Mouse (Mus musculus) liver, embryonic 13.5 days (tissue): ENCODE data around the gene Nebl. TPM values are rescaled to one million over a fixed set of nuclear protein-coding genes. Genes with fewer than 3 reads are reported as not detected.

Experiments used
- ATAC-seq: fragments of 200-750 bp; cut with Nextera tagmentation; 2 replicates; pipeline ENCODE4 v1.8.0; 2017; ENCODE audit warnings: low read depth, mild to moderate bottlenecking, moderate number of reproducible peaks, moderate library complexity
- DNase-seq: peaks from one replicate; pipeline ENCODE4 v3.0.0; 2022
- H3K27ac ChIP-seq: fragments of 300-500 bp; sonication (generic); 2 replicates; pipeline ENCODE4 v1.5.1; 2015; ENCODE audit warnings: moderate library complexity, mild to moderate bottlenecking, inconsistent platforms
- H3K27me3 ChIP-seq: fragments of 300-500 bp; sonication (generic); 2 replicates; pipeline ENCODE4 v1.6.1; 2015; ENCODE audit warnings: mild to moderate bottlenecking, inconsistent platforms
- H3K36me3 ChIP-seq: fragments of 300-500 bp; sonication (generic); 2 replicates; pipeline ENCODE4 v1.6.1; 2015; ENCODE audit warnings: mild to moderate bottlenecking, inconsistent platforms
- H3K4me1 ChIP-seq: fragments of 300-500 bp; sonication (generic); replicated peaks from 2 replicates; pipeline ENCODE4 v1.6.1; 2015; ENCODE audit warnings: inconsistent platforms
- H3K4me2 ChIP-seq: fragments of 300-500 bp; sonication (generic); 2 replicates; pipeline ENCODE4 v1.6.1; 2015; ENCODE audit warnings: inconsistent platforms, mild to moderate bottlenecking, moderate library complexity
- H3K4me3 ChIP-seq: fragments of 300-500 bp; sonication (generic); replicated peaks from 2 replicates; pipeline ENCODE4 v1.5.1; 2015; ENCODE audit warnings: mild to moderate bottlenecking, inconsistent platforms
- H3K9ac ChIP-seq: fragments of 300-500 bp; sonication (generic); 2 replicates; pipeline ENCODE4 v1.6.1; 2015; ENCODE audit warnings: mild to moderate bottlenecking, inconsistent platforms
- H3K9me3 ChIP-seq: fragments of 300-500 bp; sonication (generic); replicated peaks from 2 replicates; pipeline ENCODE4 v1.6.1; 2016; ENCODE audit warnings: inconsistent platforms
- WGBS: fragments of 180-500 bp; shearing (Covaris S2); methylation state at CpG from one replicate; pipeline ENCODE4 v1.1.7; 2015; ENCODE audit not compliant: insufficient replicate concordance; 5-methylcytosine and 5-hydroxymethylcytosine counted together
- polyA plus RNA-seq: library from polyadenylated mRNA; unstranded; fragments of >200 nt; fragmentation: Nextera tagmentation; extraction: Ambion mirVana; gene quantifications from 2 replicates; pipeline ENCODE4 v1.2.1, GENCODE M21; 2015

Nebl gene
- polyA plus RNA-seq, 1 experiment from 2014 or later: 0.33 TPM

DNA sequence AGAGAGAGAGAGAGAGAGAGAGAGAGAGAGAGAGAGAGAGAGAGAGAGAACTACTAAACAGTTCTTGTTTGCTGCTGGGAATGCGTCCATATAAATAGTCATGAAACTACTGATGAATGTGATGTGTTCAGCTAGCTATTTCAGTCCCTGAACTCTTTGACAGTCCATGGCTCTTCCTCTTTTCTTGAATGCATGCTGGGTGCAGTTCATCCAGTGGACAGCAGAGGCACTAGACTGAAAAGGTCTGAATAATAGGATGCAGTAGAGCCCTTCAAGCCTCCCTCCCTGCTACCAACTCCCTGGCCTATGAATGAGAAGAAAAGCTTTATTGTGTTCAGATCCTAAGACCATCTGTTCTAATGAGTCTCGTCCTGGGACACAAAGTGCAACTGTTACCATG lies 223.9 kb downstream of the Nebl start:
- ATAC-seq: no peak
- no peaks in the 10 kb centered on the region for H3K36me3 ChIP-seq
- DNase-seq: no peak
- no peak overlapping the region for H3K9ac ChIP-seq
- no peak overlapping the region for H3K4me2 ChIP-seq
- WGBS: 61% methylated on average over 2 of the region's 2 CpGs
- H3K9me3 ChIP-seq: no peaks in the 10 kb centered on the region
- H3K4me1 ChIP-seq: no peaks in the 10 kb centered on the region
- no peak overlapping the region for H3K4me3 ChIP-seq
- H3K27me3 ChIP-seq: no peaks in the 10 kb centered on the region
- H3K27ac ChIP-seq: no peak overlapping the region

DNA sequence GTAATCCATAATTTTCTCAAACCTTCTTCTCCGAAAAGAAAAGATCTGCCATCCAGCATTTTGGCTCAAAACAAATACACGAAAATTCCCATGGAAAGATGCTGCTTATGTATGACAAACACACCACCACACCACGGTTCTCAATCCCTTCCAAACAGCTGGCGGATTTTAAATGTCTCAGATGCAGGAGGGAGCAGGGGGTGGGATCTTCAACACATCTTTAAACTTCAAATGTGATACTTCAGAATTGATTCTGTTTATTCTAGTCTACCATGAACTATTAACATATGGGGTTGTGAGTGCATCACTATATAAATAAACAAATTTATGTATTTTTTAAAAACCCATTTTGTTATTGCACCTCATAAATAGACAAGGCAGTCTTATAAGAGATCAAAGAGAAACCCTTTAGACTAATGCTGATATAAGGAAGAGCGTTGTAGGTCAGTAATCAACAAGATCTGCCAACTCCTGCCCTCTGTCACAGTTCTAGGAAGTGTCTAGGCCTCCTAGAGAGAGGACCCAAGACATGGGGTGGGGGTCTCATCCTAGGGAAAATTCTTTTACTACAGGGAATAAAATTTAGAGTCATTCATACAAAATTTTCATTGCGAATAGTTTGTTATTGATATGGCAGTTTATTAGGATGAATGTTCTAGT lies 227.0 kb downstream of the Nebl start:
- Histone ChIP-seq H3K36me3 (no peaks in the 10 kb centered on the region), H3K9me3 (no peaks in the 10 kb centered on the region), H3K27ac (no peak overlapping the region), H3K27me3 (no peaks in the 10 kb centered on the region), H3K4me1 (no peaks in the 10 kb centered on the region), H3K4me2 (no peak overlapping the region), H3K4me3 (no peak overlapping the region), H3K9ac (no peak overlapping the region)
- 58% methylated on average over 6 of the region's 6 CpGs for WGBS
- ATAC-seq: no peak
- DNase-seq: no peak

DNA sequence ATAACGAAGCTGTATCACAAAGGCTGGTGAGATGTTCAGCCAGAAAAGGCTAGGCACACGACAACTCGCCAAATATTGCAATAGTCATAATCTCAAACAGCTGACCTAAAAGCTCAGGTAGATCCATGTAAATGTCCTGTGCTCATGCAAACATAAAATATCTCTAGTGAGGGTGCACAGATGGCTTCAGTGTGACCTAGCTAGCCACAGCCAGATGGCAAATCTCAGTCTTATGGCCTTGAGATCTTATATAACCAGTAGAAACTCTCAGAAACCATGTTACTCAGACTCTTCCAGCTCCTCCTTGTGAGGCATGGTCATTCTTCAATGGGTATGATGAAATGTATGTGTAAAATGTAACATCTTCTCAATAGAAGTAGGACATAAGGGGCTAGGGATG lies 230.2 kb downstream of the Nebl start:
- 68% methylated on average over 3 of the region's 3 CpGs for WGBS
- H3K36me3 ChIP-seq: no peaks in the 10 kb centered on the region
- H3K4me1 ChIP-seq: no peaks in the 10 kb centered on the region
- no peak for ATAC-seq
- H3K4me3 ChIP-seq: no peak overlapping the region
- H3K9ac ChIP-seq: no peak overlapping the region
- H3K27ac ChIP-seq: no peak overlapping the region
- no peaks in the 10 kb centered on the region for H3K27me3 ChIP-seq
- no peak overlapping the region for H3K4me2 ChIP-seq
- DNase-seq: no peak
- H3K9me3 ChIP-seq: no peaks in the 10 kb centered on the region

DNA sequence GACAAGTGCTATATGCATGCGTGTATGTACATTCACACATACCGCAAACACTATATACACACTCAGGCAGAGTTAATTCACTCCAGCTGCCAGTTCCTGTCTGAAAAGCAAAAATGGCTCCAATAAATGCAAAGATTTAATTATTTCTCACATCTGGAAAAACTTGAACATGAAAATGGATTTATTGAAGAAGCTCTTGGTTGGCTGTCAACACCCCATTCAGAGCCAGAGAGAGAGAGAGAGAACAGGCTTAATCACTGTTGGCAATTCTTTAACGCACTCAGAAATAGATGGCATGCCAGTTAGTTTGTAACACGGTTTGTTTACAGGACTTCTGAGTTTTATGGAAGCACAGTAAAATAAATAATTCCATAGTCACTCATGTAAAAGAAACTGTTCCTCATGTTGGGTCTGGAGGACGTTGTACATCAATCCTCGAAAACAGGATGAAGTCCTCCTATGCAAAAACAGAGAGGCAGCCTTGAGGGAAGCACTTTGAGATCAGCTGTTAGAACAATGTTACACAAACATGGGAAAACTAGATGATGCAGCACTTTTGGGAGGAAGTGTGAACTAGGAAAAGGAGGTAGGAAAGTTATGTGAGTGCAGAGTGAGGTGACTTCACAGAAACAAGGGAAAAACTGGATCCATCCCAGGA lies 265.6 kb downstream of the Nebl start:
- Histone ChIP-seq H3K4me1 (no peaks in the 10 kb centered on the region), H3K27ac (no peak overlapping the region), H3K36me3 (no peaks in the 10 kb centered on the region), H3K27me3 (no peaks in the 10 kb centered on the region), H3K9ac (no peak overlapping the region), H3K4me3 (no peak overlapping the region), H3K9me3 (no peaks in the 10 kb centered on the region), H3K4me2 (no peak overlapping the region)
- DNase-seq (no peak), ATAC-seq (no peak)
- 62% methylated on average over 6 of the region's 6 CpGs for WGBS

DNA sequence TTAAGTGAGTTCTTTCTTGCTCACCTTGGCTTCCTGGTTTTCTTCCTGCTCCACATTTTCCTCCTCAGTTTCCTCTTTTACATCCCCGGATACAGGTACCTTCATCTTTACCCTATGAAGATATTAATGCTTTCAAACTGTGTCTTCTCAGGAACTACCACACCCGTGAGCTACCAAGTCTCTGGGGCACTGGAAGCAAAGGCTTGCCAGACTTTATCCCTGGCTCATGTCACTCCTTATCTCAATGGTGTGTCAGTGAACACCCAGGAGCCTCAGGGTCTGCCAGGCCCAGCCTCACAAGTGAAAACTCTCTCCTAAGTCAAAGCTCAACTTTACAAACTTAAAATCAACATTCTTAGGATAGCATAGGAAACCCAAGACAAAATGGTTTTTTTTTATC lies 270.8 kb downstream of the Nebl start:
- Histone ChIP-seq H3K36me3 (no peaks in the 10 kb centered on the region), H3K27ac (no peak overlapping the region), H3K27me3 (no peaks in the 10 kb centered on the region), H3K4me2 (no peak overlapping the region), H3K4me1 (no peaks in the 10 kb centered on the region), H3K4me3 (no peak overlapping the region), H3K9me3 (no peaks in the 10 kb centered on the region), H3K9ac (no peak overlapping the region)
- WGBS: 40% methylated on average over 2 of the region's 2 CpGs
- ATAC-seq (no peak), DNase-seq (no peak)

DNA sequence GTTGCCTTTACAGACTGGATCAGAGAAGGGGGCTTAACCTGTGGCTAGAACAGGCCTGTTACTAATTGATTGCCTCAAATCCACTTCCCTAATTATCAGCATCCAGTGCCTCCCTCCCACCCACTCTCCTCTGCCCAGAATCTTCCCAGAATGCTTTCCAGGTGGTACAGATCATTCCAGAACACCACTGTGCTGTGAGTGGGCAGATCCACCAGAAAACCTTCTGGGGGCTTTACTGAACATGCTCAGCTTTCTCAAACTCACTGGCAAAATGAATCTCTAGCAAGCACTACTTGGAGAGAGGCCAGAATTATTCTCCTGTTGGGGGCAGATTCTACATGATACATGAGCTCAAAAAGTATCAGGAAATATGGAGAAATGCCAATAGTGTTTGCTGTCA lies 277.6 kb downstream of the Nebl start:
- no peak overlapping the region for H3K27ac ChIP-seq
- H3K9ac ChIP-seq: no peak overlapping the region
- ATAC-seq (no peak), DNase-seq (no peak)
- no peaks in the 10 kb centered on the region for H3K9me3 ChIP-seq
- H3K4me1 ChIP-seq: no peaks in the 10 kb centered on the region
- no peak overlapping the region for H3K4me3 ChIP-seq
- no peaks in the 10 kb centered on the region for H3K36me3 ChIP-seq
- no peak overlapping the region for H3K4me2 ChIP-seq
- no peaks in the 10 kb centered on the region for H3K27me3 ChIP-seq

DNA sequence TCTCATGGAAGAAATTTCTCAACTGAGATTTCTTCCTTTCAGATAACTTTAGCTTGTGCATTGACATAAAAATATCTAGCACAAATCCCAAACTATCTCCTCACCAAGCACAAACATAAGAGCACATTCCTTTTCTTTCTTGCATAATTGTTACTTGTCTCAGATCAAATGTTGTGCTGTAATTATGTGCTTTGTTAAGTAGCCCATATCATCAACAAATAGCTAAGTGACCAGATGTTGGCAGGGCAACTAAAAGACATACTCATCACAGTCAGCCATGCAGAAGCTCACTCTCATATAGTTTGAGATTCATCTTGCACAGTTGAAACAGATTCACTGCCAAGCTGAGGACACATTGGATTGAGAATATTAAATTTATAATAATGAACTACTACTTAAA lies 282.9 kb downstream of the Nebl start:
- no peaks in the 10 kb centered on the region for H3K36me3 ChIP-seq
- no peak overlapping the region for H3K9ac ChIP-seq
- no peak overlapping the region for H3K4me2 ChIP-seq
- DNase-seq: no peak
- H3K4me1 ChIP-seq: no peaks in the 10 kb centered on the region
- no peak for ATAC-seq
- no peak overlapping the region for H3K27ac ChIP-seq
- no peaks in the 10 kb centered on the region for H3K9me3 ChIP-seq
- H3K27me3 ChIP-seq: no peaks in the 10 kb centered on the region
- no peak overlapping the region for H3K4me3 ChIP-seq

DNA sequence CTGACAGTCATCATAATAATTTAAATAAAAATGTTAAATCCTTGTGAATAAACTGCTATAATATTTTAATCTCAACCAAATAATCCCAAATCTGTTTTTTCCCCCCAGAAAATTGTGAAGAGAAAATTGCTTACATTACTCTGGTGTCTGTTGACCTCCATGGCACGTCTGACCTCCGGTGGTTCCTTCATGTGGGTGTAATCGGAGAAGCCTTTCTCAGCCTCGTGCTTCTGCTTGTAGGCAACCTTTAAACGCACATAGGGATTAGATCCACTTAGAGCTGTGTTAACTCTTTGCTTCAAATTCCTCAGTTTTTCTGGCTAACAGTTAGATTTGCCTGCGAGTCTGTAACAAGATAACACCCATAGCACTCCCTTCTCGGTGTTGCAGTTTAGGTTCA lies 287.7 kb downstream of the Nebl start:
- Histone ChIP-seq H3K27ac (no peak overlapping the region), H3K9me3 (no peaks in the 10 kb centered on the region), H3K27me3 (no peaks in the 10 kb centered on the region), H3K4me3 (no peak overlapping the region), H3K4me1 (no peaks in the 10 kb centered on the region), H3K9ac (no peak overlapping the region), H3K4me2 (no peak overlapping the region), H3K36me3 (no peaks in the 10 kb centered on the region)
- WGBS: 43% methylated on average over 7 of the region's 7 CpGs
- no peak for ATAC-seq
- DNase-seq: no peak

DNA sequence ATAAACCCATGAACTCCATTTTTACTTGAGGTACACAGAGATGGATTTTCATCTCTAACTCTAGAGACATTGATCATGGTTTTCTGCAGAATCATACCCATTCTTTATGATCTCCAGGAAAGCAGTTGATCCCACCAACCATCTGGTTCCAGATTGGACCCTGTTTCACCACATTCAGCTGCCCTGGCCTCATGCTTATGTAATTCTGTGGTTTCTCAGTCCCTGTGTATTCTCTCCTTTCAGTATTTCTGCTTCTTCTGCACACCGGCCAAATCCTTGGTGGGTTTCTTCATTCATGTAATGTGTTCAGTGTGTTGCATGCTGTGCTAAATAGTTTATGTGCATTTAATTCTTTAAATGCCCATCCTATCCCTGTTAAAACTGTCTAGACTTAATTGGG lies 292.9 kb downstream of the Nebl start:
- no peak for DNase-seq
- Histone ChIP-seq H3K4me3 (no peak overlapping the region), H3K27ac (no peak overlapping the region), H3K9me3 (no peaks in the 10 kb centered on the region), H3K4me1 (no peaks in the 10 kb centered on the region), H3K4me2 (no peak overlapping the region), H3K9ac (no peak overlapping the region), H3K36me3 (no peaks in the 10 kb centered on the region), H3K27me3 (no peaks in the 10 kb centered on the region)
- ATAC-seq: no peak
- WGBS: 34% methylated on average over 1 of the region's 1 CpGs

DNA sequence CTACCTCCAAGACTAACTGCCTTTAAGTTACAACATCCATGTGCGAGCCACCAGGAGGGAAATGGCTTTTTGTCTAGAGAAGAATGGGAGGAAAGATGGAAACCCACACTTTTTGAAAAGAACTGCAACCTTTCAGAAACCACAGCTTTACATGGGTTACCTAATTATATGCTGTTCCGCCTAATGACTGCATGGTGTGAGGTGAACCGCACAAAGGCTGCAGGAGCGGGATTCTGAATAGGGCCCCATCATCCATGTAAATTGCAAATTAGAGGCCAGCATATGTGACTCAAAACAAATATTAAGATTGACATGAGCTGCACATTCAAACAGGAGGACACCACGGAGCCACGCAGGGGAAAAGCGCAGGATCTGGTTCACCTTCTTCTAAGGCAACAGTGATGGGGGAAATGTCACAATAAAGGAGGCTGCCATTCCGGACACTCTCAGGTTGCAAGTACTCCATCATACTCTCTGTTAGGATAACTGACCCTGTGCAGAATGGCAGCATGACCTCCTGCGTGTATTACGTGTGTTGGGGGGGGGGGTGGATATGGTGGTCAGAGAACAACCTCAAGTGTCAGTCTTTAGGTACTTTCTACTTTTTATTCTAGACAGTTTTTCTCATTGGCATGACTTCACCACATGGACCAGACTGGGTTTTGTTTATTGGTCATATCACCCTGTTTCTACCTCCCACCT lies 294.4 kb downstream of the Nebl start:
- WGBS: 74% methylated on average over 10 of the region's 10 CpGs
- ATAC-seq (no peak), DNase-seq (no peak)
- Histone ChIP-seq H3K9me3 (no peaks in the 10 kb centered on the region), H3K36me3 (no peaks in the 10 kb centered on the region), H3K27me3 (no peaks in the 10 kb centered on the region), H3K27ac (no peak overlapping the region), H3K9ac (no peak overlapping the region), H3K4me3 (no peak overlapping the region), H3K4me2 (no peak overlapping the region), H3K4me1 (no peaks in the 10 kb centered on the region)

DNA sequence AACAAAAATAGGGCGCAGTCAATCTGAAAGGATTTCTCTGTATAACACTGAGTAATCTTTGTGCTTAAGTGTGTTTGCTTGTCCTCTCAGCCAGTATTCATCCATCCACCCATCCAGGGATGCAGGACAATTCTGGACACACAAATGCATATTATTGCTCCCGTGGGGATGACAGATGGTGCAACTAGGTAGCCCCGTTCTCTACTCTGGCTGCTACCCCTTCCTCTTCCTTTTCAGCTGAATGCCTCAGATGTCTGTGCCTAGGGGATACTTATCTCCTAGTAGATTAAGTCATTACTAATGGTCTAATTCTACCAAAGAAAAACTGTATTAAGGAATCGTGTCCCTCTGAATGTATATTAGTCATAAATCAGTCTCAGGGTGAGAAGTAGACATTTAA lies 296.0 kb downstream of the Nebl start:
- no peaks in the 10 kb centered on the region for H3K9me3 ChIP-seq
- no peak overlapping the region for H3K4me2 ChIP-seq
- H3K4me3 ChIP-seq: no peak overlapping the region
- no peaks in the 10 kb centered on the region for H3K27me3 ChIP-seq
- H3K36me3 ChIP-seq: no peaks in the 10 kb centered on the region
- no peak for DNase-seq
- no peak overlapping the region for H3K9ac ChIP-seq
- no peak for ATAC-seq
- no peak overlapping the region for H3K27ac ChIP-seq
- no peaks in the 10 kb centered on the region for H3K4me1 ChIP-seq
- WGBS: 51% methylated on average over 4 of the region's 4 CpGs

DNA sequence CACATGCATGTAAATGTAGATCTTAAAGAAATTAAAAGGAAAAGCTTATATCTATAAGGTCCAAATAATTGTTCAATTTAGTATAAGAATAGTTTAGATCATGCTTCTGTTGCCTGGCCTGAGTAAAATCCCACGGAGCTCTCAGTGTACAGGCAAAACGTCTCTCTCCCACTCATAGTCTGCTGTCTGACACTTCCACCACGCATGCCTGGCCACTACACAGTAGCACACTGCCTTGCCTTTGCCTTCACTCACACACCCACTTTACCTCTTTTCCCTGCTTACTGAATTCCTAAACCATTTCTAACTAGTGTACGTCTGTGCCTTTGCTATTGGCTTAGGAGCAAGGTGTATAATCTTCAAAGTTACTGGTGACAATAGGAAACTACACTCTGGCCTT lies 302.2 kb downstream of the Nebl start:
- no peaks in the 10 kb centered on the region for H3K9me3 ChIP-seq
- H3K9ac ChIP-seq: no peak overlapping the region
- H3K4me1 ChIP-seq: no peaks in the 10 kb centered on the region
- no peak overlapping the region for H3K4me3 ChIP-seq
- no peaks in the 10 kb centered on the region for H3K27me3 ChIP-seq
- no peak for ATAC-seq
- DNase-seq: no peak
- 64% methylated on average over 4 of the region's 4 CpGs for WGBS
- no peak overlapping the region for H3K4me2 ChIP-seq
- H3K27ac ChIP-seq: no peak overlapping the region
- no peaks in the 10 kb centered on the region for H3K36me3 ChIP-seq
